Mouse (Mus musculus) hindbrain, embryonic 14.5 days (tissue): ENCODE data around the gene Raf1. TPM values are rescaled to one million over a fixed set of nuclear protein-coding genes. Genes with fewer than 3 reads are reported as not detected.
"Not testable (repeated sequence)": the region's sequence is repeated elsewhere in the genome, so short reads cannot be mapped to it uniquely, and the experiment has no call there.

Experiments
- ATAC-seq: fragments of 200-750 bp; cut with Nextera tagmentation; 2 replicates; pipeline ENCODE4 v1.8.0; 2017; ENCODE audit warnings: moderate number of reproducible peaks, mild to moderate bottlenecking, moderate TSS enrichment, moderate library complexity; ENCODE audit not compliant: low FRiP score
- DNase-seq: peaks from one replicate; pipeline ENCODE4 v3.0.0-alpha.2; 2015; ENCODE audit warnings: low spot score
- H3K27ac ChIP-seq: fragments of 300-500 bp; sonication (generic); 2 replicates; pipeline ENCODE4 v1.5.1; 2014; ENCODE audit warnings: mild to moderate bottlenecking, moderate library complexity
- H3K27me3 ChIP-seq: fragments of 300-500 bp; sonication (generic); 2 replicates; pipeline ENCODE4 v1.6.1; 2014; ENCODE audit warnings: mild to moderate bottlenecking, low read length, mixed read lengths; ENCODE audit not compliant: control insufficient read depth, insufficient read depth
- H3K36me3 ChIP-seq: fragments of 300-500 bp; sonication (generic); replicated peaks from 2 replicates; pipeline ENCODE4 v1.6.1; 2014; ENCODE audit not compliant: control insufficient read depth, insufficient read depth
- H3K4me1 ChIP-seq: fragments of 300-500 bp; sonication (generic); replicated peaks from 2 replicates; pipeline ENCODE4 v1.6.1; 2014; ENCODE audit warnings: antibody characterized with exemption, low read length, mixed read lengths; ENCODE audit not compliant: control insufficient read depth, insufficient read depth
- H3K4me2 ChIP-seq: fragments of 300-500 bp; sonication (generic); replicated peaks from 2 replicates; pipeline ENCODE4 v1.6.1; 2014; ENCODE audit warnings: mild to moderate bottlenecking, moderate library complexity
- H3K4me3 ChIP-seq: fragments of 300-500 bp; sonication (generic); replicated peaks from 2 replicates; pipeline ENCODE4 v1.5.1; 2014; ENCODE audit warnings: mild to moderate bottlenecking, low read length
- H3K9ac ChIP-seq: fragments of 300-500 bp; sonication (generic); 2 replicates; pipeline ENCODE4 v1.6.1; 2014
- H3K9me3 ChIP-seq: fragments of 300-500 bp; sonication (generic); 2 replicates; pipeline ENCODE4 v1.6.1; 2016; ENCODE audit warnings: low read length; ENCODE audit not compliant: control insufficient read depth
- WGBS: fragments of 180-500 bp; shearing (Covaris S2); extraction: QIAGEN DNeasy Blood & Tissue Kit; methylation state at CpG from one replicate; pipeline ENCODE4 v1.1.7; 2014; 5-methylcytosine and 5-hydroxymethylcytosine counted together
- polyA plus RNA-seq: library from polyadenylated mRNA; unstranded; fragments of >200 nt; fragmentation: Nextera tagmentation; extraction: Ambion mirVana; gene quantifications from 2 replicates; pipeline ENCODE4 v1.2.1, GENCODE M21; 2014

The Raf1 gene
- polyA plus RNA-seq, 1 experiment from 2014 or later, result 157 TPM

DNA sequence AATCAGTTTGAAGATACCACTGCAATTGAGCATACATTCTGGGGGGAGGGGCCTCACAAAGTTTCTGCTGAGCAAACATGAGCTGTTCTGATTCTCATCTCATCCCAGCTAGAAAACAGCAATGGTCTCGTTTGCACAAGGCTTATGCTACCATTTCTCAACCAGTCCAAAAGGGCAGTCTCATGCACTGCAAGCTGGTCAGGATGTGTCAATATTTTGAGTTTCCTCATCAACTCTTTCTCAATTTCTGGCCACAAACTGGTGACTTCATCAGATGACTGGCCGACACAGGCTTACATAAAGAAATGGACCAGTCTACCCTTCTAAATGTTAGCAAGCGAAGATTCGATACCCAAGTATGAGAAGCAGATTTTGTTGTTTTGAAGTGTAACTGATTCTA lies 9.8 kb downstream of the Raf1 start:
- no peak for ATAC-seq
- WGBS, result 89% methylated on average over 4 of the region's 4 CpGs
- no peak overlapping the region for H3K4me2 ChIP-seq

DNA sequence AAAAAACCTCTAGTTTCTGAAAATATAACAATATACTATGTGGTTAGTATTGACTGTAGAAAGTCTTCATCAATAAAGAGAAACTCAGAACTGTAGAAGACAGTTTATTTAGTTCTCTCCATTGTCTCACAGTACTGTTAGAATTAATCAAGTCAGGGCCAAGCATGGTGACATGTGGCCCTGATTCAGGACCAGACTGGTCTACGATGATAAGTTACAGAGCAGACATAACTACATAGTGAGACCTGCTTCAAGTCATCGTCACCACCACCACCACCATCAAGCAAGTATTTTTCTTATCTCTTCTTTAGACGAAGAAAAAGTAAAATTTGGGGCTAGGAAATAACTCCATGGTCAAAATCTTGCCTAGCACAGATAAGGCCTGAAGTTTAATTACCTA lies 12.2 kb downstream of the Raf1 start:
- H3K9me3 ChIP-seq, result no peaks in the 10 kb centered on the region
- no peak for ATAC-seq
- H3K4me1 ChIP-seq, result peaks cover 8% of the 10 kb centered on the region; the same call in 1 of the 2 replicates
- H3K36me3 ChIP-seq, result no peaks in the 10 kb centered on the region
- no peaks in the 10 kb centered on the region for H3K27me3 ChIP-seq
- no peak overlapping the region for H3K4me3 ChIP-seq
- DNase-seq, result no peak
- WGBS, result 95% methylated on average over 3 of the region's 3 CpGs
- no peak overlapping the region for H3K9ac ChIP-seq
- H3K27ac ChIP-seq, result no peak overlapping the region
- no peak overlapping the region for H3K4me2 ChIP-seq

More for the DNA sequence above, 9.8 kb downstream of the Raf1 start:
- DNase-seq, result no peak
- no peaks in the 10 kb centered on the region for H3K36me3 ChIP-seq
- H3K27ac ChIP-seq, result no peak overlapping the region
- H3K4me1 ChIP-seq, result no peaks in the 10 kb centered on the region
- H3K9me3 ChIP-seq, result no peaks in the 10 kb centered on the region
- H3K9ac ChIP-seq, result no peak overlapping the region
- no peaks in the 10 kb centered on the region for H3K27me3 ChIP-seq
- no peak overlapping the region for H3K4me3 ChIP-seq

DNA sequence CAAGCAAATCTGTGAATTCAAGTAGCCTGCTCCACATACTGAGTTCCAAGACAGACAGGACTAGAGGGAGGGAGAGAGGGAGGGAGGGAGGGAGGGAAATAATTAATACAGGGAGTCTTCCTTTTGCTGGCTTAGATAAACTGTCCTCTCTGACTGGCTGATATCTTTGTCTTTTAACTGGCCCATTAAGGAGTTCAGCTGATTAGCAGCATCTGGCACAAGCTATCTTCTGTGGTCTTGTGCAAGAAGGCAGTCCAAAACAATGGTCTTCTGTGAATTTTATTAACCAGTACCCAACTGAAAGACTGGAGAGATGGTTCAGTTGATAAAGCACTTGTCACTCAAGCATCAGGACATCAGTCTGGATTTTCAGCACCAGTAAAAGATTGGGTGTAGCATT lies 17.6 kb downstream of the Raf1 start:
- H3K9me3 ChIP-seq, result no peaks in the 10 kb centered on the region
- no peak overlapping the region for H3K4me2 ChIP-seq
- ATAC-seq, result no peak
- no peaks in the 10 kb centered on the region for H3K27me3 ChIP-seq
- H3K27ac ChIP-seq, result no peak overlapping the region
- H3K36me3 ChIP-seq, result no peaks in the 10 kb centered on the region
- no peak overlapping the region for H3K9ac ChIP-seq
- peaks cover 13% of the 10 kb centered on the region for H3K4me1 ChIP-seq
- DNase-seq, result no peak
- H3K4me3 ChIP-seq, result no peak overlapping the region

DNA sequence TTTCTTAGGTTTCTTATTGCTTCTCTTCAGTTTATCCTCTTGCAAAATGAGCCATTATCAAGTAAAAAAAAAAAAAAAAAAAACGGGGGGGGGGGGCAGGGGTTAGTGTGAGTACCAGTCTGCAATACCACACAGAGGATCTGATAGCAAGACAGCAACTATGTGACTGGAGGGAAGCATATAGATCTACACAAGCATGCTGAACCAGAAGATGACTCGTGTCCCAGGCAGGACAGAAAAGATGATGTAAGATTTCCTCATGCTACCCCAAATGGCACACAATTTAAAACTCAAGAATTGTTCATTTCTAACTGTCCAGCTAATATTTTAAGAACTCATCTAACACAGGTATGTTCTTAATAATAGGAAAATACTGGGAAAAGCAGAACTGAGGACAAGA lies 22.5 kb downstream of the Raf1 start:
- ATAC-seq (no peak), DNase-seq (no peak)
- Histone ChIP-seq H3K4me2 (no peak overlapping the region), H3K4me1 (peaks cover 24% of the 10 kb centered on the region), H3K27ac (no peak overlapping the region), H3K9me3 (no peaks in the 10 kb centered on the region), H3K36me3 (no peaks in the 10 kb centered on the region), H3K9ac (no peak overlapping the region), H3K4me3 (no peak overlapping the region), H3K27me3 (no peaks in the 10 kb centered on the region)
- WGBS, result 50% methylated on average over 2 of the region's 2 CpGs

DNA sequence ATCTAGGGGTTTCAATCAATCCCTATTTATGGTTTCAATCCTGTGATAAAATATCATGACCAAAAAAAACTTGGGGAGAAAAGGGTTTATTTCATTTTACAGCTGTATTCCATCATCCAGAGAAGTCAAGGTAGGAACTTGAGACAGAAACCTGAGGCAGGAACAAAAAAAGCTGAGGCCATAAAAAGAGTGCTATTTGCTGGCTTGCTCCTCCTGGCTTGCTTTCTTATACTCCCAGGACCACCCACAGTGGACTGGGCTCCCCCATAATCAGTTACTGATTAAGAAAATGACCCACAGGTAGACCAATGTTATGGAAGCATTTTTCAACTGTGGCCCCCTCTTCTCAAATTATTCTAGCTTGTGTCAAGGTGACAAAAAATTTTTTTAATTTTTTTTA lies 24.7 kb downstream of the Raf1 start:
- DNase-seq, result no peak
- H3K4me3 ChIP-seq, result no peak overlapping the region
- no peaks in the 10 kb centered on the region for H3K27me3 ChIP-seq
- no peaks in the 10 kb centered on the region for H3K9me3 ChIP-seq
- no peaks in the 10 kb centered on the region for H3K36me3 ChIP-seq
- no peak overlapping the region for H3K27ac ChIP-seq
- no peak for ATAC-seq
- H3K4me2 ChIP-seq, result no peak overlapping the region
- peaks cover 30% of the 10 kb centered on the region for H3K4me1 ChIP-seq
- H3K9ac ChIP-seq, result no peak overlapping the region

DNA sequence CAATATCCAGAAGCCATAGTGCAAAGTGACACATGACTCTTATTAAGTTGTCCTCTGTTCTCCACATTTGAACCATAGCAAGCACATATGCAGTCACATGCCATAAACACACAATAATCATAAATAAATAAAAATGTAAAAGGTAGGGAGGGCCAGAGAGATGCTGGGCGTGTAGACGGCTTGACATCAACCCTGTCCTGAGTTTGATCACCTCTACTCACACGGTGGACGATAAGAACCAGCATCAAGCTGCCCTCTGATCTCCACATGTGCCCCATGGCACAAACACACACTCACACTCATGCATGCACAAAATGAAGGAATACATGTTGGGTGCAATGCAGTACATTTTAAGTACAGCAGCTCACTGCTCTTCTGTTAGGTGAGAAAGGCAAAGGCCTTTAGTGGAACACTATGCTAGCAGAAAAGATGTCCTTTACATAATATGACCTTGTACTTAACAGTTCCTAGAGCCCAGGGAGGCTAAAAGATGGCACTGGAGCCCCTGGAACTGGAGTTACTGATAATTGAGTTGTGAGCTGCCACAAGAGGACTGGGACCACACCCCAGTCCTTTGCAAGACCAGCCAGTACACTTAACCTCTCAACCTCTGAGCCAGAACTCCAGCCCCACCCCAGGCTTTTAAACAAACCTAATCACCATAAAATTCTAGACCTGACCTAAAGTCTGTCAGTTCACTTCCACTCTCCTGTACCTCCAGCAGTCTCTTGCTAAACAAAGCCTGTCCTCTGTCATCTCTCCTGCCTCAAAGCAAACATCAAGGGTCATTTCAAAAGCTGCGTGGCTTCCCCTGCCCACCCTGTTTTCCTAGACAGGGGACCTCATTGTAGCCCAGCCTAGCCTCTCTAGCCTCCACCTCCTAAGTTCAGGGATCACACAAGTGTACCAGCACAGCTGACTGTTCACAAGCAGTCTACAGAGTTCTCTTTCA lies 25.7 kb downstream of the Raf1 start:
- Histone ChIP-seq H3K36me3 (no peaks in the 10 kb centered on the region), H3K27me3 (no peaks in the 10 kb centered on the region), H3K27ac (no peak overlapping the region), H3K9me3 (no peaks in the 10 kb centered on the region), H3K4me2 (no peak overlapping the region), H3K4me3 (no peak overlapping the region), H3K4me1 (peaks cover 30% of the 10 kb centered on the region), H3K9ac (no peak overlapping the region)
- ATAC-seq (no peak), DNase-seq (no peak)
- 54% methylated on average over 5 of the region's 5 CpGs for WGBS

DNA sequence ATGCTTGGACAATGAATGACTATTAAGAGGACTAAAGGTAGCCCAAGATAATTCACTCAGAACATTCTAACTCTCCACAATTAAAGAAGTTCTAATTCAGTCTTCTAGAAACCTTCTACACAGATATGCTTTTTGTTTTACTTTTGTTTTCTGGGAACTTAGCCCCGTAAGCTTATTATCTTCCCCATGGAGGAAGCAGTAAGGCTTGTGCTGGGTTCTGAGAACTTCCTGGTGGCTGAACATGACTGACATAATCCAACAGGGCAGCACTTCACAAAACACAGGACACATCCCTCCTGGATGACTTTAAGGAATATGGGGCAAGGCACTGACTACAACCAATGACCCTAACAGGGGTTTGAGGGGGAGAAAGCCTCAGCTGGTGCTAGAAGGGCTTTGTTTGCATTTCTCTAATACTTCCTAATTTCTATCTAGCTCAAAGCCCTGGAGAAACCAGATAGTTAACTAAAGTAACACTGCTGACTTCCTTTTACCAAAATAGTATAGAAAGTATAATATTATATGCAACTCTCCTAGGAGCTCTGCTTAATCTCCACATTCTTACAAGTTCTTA lies 26.6 kb downstream of the Raf1 start:
- 85% methylated on average over 1 of the region's 1 CpGs for WGBS

DNA sequence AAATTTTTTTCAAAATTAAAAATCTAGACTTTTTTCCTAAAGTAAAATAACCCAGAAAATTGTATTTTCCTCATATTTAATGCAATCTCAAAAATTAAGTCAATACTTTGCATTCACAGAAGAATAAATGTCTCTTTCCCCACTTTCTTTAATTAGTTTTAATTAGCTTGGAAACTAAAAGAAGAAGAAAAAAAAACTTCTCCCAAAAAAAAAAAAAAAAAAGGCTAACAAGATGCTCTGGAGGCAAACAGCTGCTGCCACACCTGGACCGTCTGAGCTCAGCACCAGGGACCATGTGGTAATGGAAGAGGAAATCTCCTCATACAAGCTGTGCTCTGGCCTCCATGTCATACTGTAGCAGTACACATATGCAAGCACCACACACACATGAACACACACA lies 33.1 kb downstream of the Raf1 start:
- Histone ChIP-seq H3K9ac (no peak overlapping the region), H3K27me3 (no peaks in the 10 kb centered on the region), H3K27ac (no peak overlapping the region), H3K36me3 (peaks cover 39% of the 10 kb centered on the region), H3K4me1 (peaks cover 7% of the 10 kb centered on the region), H3K4me2 (no peak overlapping the region), H3K4me3 (no peak overlapping the region), H3K9me3 (no peaks in the 10 kb centered on the region)
- WGBS, result 60% methylated on average over 1 of the region's 1 CpGs
- DNase-seq (no peak), ATAC-seq (no peak)

More for the DNA sequence above, 26.6 kb downstream of the Raf1 start:
- H3K9ac ChIP-seq, result no peak overlapping the region
- H3K4me3 ChIP-seq, result no peak overlapping the region
- no peak overlapping the region for H3K27ac ChIP-seq
- no peaks in the 10 kb centered on the region for H3K27me3 ChIP-seq
- DNase-seq (no peak), ATAC-seq (no peak)
- H3K9me3 ChIP-seq, result no peaks in the 10 kb centered on the region
- peaks cover 30% of the 10 kb centered on the region for H3K4me1 ChIP-seq
- no peaks in the 10 kb centered on the region for H3K36me3 ChIP-seq
- H3K4me2 ChIP-seq, result no peak overlapping the region

DNA sequence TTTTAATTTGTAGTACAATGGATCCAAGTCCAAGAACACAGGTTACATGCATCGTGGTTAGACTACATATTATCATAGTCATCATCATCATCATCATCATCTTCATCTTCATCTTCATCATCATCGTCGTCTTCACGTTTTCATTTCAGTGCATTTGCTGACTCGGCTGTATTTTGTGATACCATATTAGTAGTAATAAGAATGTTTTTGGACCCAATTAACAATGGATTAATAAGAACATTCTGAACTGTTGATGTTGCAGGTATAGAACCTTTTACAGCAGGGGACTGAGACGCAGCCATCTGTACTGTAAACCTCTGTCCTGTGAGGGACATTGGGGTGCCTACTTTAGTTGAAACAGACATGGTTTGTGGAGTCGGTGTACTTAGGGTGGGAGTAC lies 38.2 kb downstream of the Raf1 start:
- not testable (repeated sequence) for H3K4me1 ChIP-seq, H3K4me3 ChIP-seq, ATAC-seq, H3K27ac ChIP-seq, H3K4me2 ChIP-seq, H3K9ac ChIP-seq, DNase-seq, H3K9me3 ChIP-seq, H3K27me3 ChIP-seq
- WGBS, result 95% methylated on average over 7 of the region's 7 CpGs
- H3K36me3 ChIP-seq, result peaks cover 78% of the 10 kb centered on the region
